Mouse (Mus musculus) layer of hippocampus, adult 9-11 months (tissue): ENCODE measurements around the gene Ccdc149.

ENCODE experiments used
- DNase-seq: peaks from one replicate; pipeline ENCODE4 v3.0.0; 2022

The Ccdc149 gene

GRCm38 (mm10) chr5:52470991-52471801, at the start of gene Ccdc149:
Gene Ccdc149, minus strand, starts transcription at chr5:52471521.
- DNase-seq, result peak; percentile 90

GRCm38 (mm10) chr5:52519921-52520320, 48.6 kb upstream of the Ccdc149 start:
- DNase-seq, result no peak

GRCm38 (mm10) chr5:52516072-52516476, 44.8 kb upstream of the Ccdc149 start:
- DNase-seq, result peak; percentile 38

GRCm38 (mm10) chr5:52515246-52516021, 44.1 kb upstream of the Ccdc149 start:
- peak; percentile 53 for DNase-seq

GRCm38 (mm10) chr5:52511089-52511488, 39.8 kb upstream of the Ccdc149 start:
- DNase-seq, result no peak

GRCm38 (mm10) chr5:52509416-52509815, 38.1 kb upstream of the Ccdc149 start:
- no peak for DNase-seq

GRCm38 (mm10) chr5:52504666-52505065, 33.3 kb upstream of the Ccdc149 start:
- no peak for DNase-seq

GRCm38 (mm10) chr5:52504148-52504547, 32.8 kb upstream of the Ccdc149 start:
- DNase-seq, result peak; percentile 66

GRCm38 (mm10) chr5:52495671-52496070, 24.4 kb upstream of the Ccdc149 start:
- DNase-seq, result no peak

GRCm38 (mm10) chr5:52491496-52491895, 20.2 kb upstream of the Ccdc149 start:
- no peak for DNase-seq

- no peak for DNase-seq
Observed at GRCm38 (mm10) chr5:52487559-52488430, 16.5 kb upstream of the Ccdc149 start.

GRCm38 (mm10) chr5:52476826-52477225, 5.5 kb upstream of the Ccdc149 start:
- DNase-seq, result peak; percentile 29

GRCm38 (mm10) chr5:52476292-52476701, 5.0 kb upstream of the Ccdc149 start:
- peak; percentile 83 for DNase-seq

GRCm38 (mm10) chr5:52473988-52474387, 2.7 kb upstream of the Ccdc149 start:
- no peak for DNase-seq

- DNase-seq, result no peak
Observed at GRCm38 (mm10) chr5:52470551-52470950, 770 bp downstream of the Ccdc149 start.

- DNase-seq, result no peak
Observed at GRCm38 (mm10) chr5:52467841-52468240, 3.5 kb downstream of the Ccdc149 start.

- no peak for DNase-seq
Observed at GRCm38 (mm10) chr5:52462447-52462846, 8.9 kb downstream of the Ccdc149 start.

- DNase-seq, result no peak
Observed at GRCm38 (mm10) chr5:52461434-52462124, 9.7 kb downstream of the Ccdc149 start.

- DNase-seq, result no peak
Observed at GRCm38 (mm10) chr5:52459308-52459707, 12.0 kb downstream of the Ccdc149 start.

GRCm38 (mm10) chr5:52457154-52457553, 14.2 kb downstream of the Ccdc149 start:
- no peak for DNase-seq

GRCm38 (mm10) chr5:52450821-52451220, 20.5 kb downstream of the Ccdc149 start:
- no peak for DNase-seq

- no peak for DNase-seq
Observed at GRCm38 (mm10) chr5:52449187-52449586, 22.1 kb downstream of the Ccdc149 start.
